Mouse (Mus musculus): ENCODE measurements around the gene Trp53i13.
"Not testable (repeated sequence)": the region's sequence is repeated elsewhere in the genome, so short reads cannot be mapped to it uniquely, and the experiment has no call there.

Gene Trp53i13

DNA sequence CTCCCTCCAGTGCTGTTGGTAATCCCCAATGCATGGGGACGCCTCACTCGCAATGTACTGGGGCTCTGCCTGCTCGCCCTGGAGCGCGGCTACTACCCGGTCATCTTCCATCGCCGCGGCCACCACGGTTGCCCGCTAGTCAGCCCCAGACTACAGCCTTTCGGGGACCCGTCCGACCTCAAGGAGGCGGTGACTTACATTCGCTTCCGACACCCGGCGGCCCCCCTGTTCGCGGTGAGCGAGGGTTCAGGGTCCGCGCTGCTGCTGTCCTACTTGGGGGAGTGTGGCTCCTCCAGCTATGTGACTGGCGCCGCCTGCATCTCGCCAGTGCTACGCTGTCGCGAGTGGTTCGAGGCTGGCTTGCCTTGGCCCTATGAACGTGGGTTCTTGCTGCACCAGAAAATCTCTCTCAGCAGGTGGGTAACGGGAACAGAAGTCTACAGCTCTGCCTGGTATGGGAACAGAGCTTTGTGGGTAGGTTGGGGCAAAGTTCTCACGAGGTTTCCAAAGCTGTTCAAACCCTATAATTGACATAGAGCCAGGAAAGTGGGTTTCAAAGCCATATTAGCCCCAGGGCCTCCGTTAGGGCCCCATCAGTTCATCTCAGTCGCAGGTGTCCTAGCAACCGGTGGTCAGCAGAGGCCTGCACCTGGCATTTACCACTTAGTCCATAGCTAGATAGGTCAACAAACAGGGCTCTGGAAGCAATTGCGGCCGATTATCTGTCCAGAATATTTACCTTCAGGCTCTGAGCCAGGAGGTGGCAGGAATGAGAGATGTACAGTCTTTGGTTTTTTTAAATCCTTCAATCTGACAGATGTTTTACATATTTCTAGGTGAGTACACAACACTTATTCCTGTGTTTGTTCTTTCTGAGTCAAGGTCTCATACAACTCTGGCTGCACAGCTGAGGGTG lies at the start of gene Trp53i13:
Gene Trp53i13, minus strand, starts transcription at position 344 of the 916 bp plus-strand sequence.
- DNase-seq (ENCODE audit: low spot score) = peak; percentile 39

DNA sequence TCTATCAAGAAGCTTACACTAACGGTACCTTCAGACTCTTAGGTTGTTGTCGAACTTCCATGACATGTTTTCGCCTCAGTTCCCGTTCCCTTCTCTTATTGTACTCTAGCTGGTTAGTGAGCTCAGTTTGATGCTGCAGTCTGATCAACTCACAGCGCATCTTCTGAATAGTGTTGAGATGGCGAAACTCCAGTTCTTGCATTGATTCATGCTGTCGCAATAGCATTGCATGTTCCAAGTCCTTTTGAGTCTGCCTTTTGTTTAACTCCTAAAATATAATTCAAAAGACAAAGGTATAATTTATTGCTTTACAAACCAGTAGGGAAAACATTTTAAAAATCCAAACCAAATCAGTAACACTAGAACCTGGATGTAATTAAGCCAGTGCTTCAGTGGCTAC lies 29.5 kb upstream of the Trp53i13 start:
- no peak for DNase-seq (ENCODE audit: low spot score)

- DNase-seq (ENCODE audit: low spot score) = no peak
These were observed 16.5 kb upstream of the Trp53i13 start for GRCm38 (mm10) chr11:77532202-77532846.

DNA sequence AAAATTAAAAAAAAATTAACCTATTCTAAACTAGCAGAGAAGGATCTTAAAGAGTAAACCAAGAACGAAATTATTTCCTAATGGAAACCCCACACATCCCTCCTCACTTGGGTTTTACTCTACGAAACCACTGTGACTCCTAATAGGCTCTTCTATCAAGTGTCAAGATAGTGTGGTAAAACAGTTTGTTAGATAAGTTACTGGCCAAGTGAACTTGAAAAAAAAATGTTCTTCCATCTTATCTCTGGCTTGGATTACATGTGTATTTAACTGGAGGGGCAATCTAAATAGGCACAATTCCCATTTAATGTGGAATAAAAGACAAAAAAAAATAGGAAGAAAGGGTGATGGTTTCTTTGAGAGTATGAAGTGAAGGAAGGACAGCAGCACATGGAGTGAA lies 15.1 kb upstream of the Trp53i13 start:
- DNase-seq (ENCODE audit: low spot score) = no peak

DNA sequence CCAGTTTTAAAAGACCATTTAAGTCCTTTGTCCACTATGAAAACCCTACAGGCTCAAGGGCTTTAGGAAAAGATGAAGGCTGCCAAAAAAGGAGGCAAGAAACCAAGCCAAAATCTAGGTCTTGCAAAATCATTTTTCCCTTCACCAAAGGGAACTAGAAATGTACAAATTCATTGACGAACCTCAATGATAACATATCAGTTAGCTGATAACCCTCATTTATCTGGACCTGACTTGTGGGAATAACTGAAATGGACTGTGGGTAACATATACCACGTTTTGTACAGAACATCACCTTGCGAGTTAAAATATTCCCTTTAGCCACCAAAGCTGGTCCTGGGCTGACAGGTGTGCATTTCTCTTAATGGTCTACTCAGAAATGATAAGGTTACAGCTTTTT lies 13.9 kb upstream of the Trp53i13 start:
- no peak for DNase-seq (ENCODE audit: low spot score)

DNA sequence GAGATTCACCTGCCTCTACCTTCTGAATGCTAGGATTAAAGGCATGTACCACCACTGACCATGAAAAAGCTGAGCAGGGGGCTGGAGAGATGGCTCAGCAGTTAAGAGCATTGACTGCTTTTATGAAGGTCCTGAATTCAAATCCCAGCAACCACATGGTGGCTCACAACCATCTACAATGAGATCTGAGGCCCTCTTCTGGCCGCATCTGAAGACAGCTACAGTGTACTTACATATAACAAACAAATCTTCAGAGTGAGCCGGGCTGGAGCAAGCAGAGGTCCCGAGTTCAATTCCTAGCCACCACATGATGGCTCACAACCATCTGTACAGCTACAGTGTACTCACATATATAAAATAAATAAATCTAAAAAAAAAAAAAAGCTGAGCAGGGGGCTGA lies 12.6 kb upstream of the Trp53i13 start:
- DNase-seq (ENCODE audit: low spot score) = not testable (repeated sequence)

- no peak for DNase-seq (ENCODE audit: low spot score)
These were observed 10.2 kb upstream of the Trp53i13 start for GRCm38 (mm10) chr11:77525804-77526486.

- DNase-seq (ENCODE audit: low spot score) = peak; percentile 55
These were observed 5.1 kb upstream of the Trp53i13 start for GRCm38 (mm10) chr11:77520601-77521529.

DNA sequence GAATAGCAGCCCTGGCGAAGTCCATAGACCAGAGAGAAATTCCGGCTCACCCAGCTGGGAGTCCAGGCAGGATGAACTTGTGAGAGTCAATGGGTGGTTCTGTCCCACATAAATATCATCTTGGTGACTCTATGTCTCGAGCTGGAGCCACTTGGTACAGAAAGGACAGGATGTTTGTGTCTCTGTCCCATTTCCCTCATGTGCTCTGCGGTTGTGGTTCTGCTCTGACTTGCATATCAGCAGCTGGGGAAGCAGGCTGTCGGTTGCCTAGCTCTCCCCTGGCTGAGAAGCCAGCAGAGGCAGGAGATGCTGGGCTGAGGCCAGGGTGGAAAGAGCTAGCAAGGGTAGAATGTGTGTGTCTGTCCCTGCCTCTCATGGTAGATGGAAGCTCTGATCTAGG lies 3.3 kb upstream of the Trp53i13 start, which contains the start of gene Gm10392:
Gene Gm10392, minus strand, starts transcription at position 156 of the 400 bp plus-strand sequence.
- no peak for DNase-seq (ENCODE audit: low spot score)

DNA sequence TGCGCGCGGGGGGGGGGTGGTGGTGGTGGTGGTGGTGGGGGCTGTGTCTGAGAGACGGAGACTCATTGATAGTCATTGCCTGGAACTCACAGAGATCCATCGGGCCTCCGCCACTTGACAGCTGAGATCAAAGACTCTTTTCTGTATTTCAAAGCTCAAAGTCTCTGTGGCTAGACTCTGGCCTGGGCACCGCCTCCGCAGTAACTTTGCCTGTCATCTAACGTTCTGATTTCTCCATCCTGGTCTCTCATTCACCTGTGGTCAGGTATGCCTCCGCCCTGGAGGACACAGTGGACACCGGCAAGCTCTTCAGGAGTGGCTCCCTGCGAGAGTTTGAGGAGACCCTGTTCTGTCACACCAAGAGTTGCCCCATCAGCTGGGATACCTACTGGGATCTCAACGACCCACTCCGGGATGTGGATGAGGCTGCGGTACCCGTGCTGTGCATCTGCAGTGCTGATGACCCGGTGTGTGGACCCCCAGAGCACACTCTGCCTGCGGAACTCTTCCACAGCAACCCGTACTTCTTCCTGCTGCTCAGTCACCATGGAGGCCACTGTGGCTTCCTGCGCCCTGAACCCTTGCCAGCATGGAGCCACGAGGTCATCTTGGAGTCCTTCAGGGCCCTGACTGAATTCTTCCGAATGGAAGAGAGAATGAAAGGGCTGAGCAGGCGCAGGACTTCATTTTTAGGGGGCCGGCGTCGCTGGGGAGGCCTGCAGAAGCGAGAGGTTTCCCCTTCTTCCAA lies 2.4 kb upstream of the Trp53i13 start:
- no peak for DNase-seq (ENCODE audit: low spot score)

- no peak for DNase-seq (ENCODE audit: low spot score)
These were observed 1.0 kb upstream of the Trp53i13 start for GRCm38 (mm10) chr11:77516553-77517425.

DNA sequence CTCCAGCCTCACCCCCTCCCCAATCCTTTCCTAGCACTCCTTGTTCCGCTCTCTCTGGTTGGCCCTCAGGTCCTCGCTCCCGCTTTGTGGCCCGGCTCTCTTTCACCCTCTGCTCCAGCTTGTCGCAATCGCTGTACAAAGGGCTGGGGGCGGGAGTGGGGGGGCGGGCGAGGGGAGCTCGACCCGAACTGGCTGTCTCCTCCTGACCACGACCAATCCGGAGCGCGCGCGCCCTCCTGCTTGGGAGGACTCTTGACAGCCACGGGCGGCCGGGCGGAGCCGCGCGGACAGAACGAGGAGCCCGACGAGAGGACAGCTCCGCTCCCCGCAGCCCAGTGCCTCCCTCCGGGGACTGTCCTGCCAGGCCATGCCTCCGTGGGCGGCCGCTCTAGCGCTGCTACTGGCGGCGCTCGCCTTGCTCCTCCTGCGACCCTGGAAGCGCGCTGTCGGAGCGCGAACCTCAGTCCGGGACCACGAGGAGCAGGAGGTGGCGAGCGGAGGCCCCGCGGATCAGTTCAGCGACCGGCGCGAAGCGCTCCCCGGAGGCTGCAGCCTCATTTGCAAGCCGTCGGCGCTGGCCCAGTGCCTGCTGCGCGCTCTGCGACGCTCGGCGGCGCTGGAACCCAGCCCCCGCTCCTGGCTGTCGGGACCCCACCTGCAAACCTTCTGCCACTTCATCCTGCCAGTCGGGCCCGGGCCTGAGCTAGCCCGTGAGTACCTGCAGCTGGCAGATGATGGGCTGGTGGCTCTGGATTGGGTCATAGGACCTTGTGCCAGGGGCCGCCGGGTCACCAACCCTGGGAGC lies 746 bp downstream of the Trp53i13 start, which contains the start of gene Abhd15:
Gene Abhd15, plus strand, starts transcription at position 290 of the 805 bp plus-strand sequence.
- DNase-seq (ENCODE audit: low spot score) = peak; percentile 87

DNA sequence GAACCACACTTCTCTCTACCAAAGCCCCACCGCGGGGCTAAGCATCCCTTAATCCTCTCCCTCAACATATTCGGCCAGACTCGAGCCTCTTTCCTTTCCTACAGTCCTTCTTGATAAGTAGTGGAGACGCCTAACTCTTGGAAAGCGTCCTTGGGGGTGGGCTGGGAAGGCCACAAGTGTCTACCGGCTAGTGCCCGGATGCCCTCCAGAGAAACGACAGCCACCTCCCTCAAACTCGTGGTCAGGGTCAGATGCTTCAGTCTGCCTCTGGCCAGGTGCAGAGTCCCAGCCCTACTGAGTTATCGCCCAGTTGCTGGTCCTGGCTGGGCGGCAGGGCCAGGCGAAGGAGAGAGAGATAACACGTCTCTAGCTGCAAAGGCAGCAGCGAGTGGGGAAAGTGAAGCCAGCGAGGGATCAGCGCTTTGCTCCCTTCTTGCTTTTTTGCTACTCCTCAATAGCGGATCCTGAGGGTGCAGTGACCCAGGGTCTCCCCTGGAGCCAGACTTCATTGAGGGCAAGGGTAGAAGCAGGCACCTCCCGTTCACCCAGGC lies 1.4 kb downstream of the Trp53i13 start:
- peak; percentile 55 for DNase-seq (ENCODE audit: low spot score)

DNA sequence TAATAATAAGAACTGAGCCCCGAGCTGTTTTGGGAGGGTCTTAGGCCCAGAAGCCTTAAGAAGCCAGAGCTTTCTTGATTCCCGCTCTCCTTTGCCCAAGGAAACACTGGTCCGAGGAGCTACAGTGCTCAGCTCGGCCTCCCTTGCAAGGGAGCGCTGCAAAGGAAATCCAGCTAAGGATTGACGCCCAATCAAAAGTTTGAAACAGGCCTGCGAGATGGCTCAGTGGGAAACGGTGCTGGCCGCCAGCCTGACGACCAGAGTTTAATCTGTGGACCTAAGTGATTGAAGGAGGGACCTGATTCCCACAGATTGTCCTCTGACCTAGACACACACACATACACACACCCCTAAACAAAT lies 2.0 kb downstream of the Trp53i13 start:
- DNase-seq (ENCODE audit: low spot score) = peak; percentile 60

- DNase-seq (ENCODE audit: low spot score) = peak; percentile 90
These were observed 2.6 kb downstream of the Trp53i13 start for GRCm38 (mm10) chr11:77512891-77513810.

- no peak for DNase-seq (ENCODE audit: low spot score)
These were observed 4.4 kb downstream of the Trp53i13 start for GRCm38 (mm10) chr11:77511336-77511735.

All from embryo, embryonic 10.5 days (tissue).